Mouse (Mus musculus): Measurements from ENCODE around the gene Ptprg.

Ptprg gene

DNA sequence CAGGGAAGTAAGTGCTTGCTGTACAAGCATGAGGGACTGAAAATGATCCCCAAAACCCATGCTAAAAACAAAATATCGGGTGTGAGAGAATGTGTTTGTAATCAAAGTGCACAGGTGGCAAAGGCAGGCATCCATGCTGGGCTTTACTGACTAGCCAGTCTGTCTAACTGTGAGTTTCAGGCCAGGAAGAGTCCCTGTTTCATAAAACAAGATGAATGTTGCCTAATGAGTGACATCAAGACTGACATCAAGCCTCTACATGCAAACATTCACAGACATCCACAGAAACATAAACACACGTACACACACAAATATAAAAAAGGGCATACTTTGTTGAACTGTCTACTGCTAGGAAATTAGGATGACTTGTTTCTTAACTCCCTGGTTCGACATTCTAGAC, 552.3 kb downstream of the Ptprg start:
- DNase-seq, result no peak

DNA sequence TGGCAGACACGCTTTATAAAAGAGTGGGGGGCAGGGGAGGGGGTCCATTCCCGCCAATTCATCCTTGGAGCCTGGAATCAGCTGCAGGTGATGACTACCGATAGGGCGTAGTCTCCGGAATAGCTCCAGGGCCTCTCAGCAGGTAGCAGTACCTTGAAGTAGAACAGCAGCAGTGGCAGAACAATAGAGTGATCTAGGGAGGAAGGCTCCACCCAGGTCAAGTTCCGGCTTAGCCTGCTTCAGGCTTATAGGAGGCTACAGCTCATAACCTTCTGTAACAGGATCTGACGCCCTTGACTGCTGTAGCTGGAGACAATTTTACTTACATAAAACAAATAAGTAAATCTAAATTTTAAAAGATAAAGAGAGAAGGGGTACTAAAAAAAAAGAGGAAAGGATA, 554.1 kb downstream of the Ptprg start:
- DNase-seq, result no peak

DNA sequence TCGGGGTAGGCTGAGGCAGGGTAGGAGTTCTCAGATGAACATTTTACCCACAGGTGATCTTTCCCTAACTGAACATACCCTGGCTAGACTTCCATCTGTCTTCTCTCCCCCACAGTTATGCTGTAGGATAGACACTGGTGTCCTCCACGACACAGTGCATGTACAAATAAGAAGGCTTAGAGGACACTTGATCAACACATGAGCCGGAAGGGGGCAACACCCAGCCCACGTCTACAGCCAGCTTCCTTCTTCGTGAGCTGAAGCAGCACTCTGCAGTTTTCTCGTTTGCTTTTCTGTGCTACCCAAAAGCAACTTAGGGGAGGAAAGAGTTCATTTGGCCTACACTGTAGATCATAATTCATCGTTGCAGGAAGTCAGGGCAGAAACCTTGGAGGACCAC, 554.7 kb downstream of the Ptprg start:
- DNase-seq, result no peak

DNA sequence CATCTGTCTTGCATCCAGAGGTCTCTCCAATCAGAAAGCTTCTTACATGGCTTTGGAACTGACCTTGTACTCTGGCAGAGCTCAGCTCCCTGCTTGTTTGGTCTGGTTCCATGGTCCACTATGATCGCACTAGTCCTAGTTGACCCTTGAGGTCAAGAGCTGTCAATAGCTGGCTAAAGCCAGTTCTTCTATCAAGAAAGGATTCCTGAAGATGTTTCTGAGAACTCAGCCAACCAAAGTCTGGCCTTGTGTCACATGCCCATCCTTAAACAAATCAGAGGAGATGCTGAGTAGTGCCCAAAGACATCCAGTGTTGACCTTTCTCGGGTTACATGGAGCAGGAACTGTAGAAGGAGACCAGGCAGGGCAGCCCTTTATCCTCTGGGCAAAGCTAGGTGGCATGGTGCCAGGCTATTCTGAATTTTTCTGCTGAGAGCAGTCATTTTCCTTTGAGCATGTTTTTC, 559.2 kb downstream of the Ptprg start:
- DNase-seq, result peak; percentile 40 to 67

DNA sequence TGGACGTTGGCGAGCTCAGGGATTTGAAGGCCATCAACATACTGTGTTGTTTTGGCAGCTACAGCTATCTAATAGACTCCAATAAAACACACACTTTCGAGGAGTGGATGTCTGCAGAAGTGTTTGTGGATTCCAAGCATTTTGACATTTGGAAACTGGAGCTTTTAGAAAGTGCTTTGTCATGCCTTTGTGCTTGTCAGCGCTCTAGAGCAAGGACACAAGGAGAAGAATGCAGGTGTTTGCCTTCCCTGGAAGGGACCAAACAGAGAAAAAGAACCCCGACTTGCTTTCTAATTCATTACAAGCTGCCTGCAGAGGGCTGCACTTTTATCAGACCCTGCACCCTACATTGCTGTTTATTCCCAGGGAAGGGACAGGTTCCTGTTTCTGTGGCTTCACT, 560.0 kb downstream of the Ptprg start:
- no peak for DNase-seq

DNA sequence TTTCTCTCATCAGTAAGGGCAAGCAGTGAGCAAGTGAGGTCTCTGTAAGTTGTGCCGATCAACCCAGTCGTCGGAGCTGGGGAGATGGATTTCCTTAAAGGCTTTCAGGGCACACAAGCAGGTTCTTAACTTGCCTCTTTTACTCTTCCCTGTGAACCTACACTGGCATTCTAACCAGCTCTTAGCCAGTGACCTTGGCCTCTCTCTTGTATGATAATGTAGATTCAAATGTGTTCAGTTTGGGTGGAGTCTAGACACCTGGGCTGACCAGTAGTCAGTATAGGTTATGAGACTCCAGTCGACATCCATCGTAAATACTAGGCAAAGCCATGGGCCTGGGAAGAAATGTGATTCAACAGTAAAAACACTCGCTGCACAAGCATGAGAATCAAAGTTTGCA, 560.7 kb downstream of the Ptprg start:
- no peak for DNase-seq

DNA sequence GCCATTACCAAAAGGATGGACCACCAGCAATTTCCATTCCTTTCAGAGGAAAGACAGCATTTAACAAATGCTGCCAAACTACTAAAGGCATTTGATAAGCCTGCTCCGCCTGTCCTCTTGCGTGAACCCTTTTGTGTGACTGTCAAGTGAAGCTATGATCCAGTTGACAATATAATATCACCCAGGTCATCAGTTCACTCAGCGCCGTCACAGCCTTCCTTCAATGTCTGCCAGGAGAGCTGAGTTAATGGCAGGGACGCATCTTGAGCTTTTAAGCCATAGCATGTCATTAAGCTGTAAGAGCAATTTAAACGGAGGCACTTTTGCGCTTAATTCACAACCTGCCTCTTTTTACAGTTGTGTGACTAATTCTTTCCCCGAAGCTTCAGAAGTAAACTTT, 565.9 kb downstream of the Ptprg start:
- DNase-seq, result no peak

DNA sequence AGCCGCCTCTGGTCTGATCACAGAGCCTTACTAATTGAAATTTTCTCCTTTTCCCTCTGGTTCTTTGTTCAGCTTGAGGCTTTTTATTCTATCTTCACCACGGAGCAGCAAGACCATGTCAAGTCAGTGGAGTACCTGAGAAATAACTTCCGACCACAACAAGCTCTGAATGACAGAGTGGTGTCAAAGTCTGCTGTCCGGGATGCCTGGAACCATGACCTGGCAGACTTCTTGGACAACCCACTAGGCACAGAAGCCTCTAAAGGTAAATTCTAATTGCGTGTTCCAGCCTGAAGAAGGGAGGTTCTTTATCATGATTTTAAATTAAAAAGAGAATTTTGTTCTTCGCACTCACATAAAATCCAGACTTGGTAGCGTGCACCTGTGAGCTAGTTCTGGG, 568.6 kb downstream of the Ptprg start:
- no peak for DNase-seq

DNA sequence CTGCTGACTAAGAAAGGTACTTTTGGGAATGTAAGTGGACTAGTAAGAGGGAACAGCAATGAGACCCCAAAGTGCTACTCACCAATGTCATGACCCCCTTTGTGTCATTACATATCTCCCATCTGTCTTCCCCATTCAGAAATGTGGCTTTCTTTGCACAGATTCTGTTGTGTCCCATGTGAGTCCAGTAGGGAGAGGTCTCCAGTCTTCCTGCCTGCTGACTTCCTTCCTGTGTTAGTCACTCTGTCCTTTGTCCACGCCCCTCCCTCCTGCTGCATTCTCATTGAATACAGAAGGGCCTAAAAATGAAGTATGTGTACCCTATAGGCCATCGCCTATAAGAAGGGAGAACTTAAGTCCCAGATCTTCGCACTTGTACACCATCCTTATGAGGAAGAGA, 571.4 kb downstream of the Ptprg start:
- no peak for DNase-seq

DNA sequence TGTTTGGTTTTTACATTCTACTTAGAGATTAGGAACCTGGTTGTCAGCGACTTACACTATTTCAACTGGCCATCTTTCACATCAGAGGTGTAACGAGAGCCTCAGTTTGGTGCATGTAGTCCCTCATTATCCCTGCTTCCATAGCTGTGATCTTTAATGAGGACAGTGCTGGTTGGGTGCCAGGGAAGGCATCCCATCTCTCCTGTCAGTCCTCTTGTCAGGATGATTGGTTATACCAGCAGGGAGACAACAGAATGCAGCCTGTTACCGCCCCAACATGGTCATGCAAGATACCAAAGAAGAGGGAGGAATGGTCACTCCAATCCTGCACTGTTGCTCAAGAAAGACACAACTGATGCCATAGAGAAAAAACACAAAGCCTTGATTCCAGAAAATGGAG, 574.6 kb downstream of the Ptprg start:
- no peak for DNase-seq

DNA sequence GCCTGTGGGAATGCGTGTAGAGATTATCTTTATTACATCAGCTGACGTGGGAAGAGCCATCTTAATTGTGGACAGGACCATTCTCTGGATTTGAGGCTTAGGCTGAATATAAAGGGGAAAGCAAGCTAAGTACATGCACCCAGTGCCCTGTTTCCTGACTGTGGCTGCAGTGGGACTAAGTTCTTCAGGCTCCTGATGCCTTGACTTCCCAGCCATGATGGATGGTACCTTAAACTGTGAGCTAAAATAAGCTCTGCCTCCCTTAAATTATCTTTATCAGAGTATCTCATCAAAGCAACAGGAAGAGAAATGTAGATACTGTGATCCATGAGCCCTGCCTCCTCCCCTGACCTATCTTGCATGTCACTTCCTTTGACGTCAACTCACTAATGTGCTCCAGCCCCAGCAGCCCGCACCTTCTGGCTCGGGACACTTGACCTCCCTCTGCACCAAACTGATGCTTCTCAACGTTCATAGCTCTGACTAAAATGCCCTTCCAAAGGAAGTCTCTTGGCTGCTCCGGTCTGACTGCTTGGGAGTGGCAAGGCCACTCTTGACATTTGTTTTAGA, 578.8 kb downstream of the Ptprg start:
- no peak for DNase-seq

DNA sequence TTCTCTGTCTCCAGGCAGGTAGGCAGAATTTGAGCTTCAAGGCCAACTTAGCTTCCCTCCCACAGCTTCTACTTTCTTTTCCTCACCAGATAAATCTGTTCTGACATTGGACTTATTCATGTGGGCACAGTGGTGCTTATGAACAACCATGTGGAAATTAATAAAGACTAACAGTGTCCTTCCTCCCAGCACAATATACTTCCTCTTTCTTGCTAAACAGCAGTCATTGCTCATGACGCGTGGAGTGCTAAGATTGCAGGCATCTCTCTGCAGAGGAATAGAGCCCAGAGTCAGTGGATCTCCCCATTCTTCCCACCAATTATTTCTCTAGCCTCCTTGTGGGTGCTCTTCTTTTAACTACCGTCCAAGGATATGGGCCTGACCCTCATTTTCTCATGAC, 579.8 kb downstream of the Ptprg start:
- DNase-seq, result no peak

DNA sequence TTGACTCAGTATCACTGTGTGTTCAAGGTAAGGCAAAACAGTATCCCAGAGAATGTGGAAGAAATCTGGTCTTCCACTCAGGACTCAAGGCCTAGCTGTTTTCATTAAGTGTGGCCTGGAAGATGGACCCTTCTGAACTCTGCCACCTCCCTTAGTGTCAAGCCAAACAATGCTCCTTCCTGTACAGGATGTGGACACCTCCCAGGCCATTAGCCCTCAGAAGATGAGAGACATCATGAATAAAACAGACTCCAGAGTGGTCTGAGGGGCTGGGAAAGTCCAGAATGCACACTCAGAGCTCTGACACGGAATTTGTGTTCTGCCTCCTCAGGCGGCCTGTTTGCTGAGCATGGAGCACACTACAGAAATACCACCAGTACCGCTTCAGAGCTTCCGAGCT, 581.2 kb downstream of the Ptprg start:
- DNase-seq, result no peak

DNA sequence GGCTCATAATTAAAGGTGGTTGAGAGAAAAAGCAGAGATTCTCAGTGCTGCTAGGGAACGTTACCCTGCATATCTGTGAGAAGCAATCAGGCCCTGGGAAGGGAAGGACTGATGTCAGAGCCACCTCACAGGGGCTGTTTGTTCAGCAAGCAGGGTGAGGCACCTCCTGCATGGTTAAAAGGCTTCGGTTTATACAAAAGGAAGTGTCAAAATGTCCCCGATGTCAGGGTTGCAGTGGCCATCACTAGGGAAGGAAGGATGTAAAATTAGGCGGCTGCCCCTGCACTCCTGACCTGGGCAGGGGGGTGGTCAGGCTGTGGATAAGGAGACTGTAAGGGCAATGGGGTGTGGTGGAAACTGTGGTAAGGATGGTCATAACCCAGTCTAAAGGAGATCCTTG, 583.2 kb downstream of the Ptprg start:
- no peak for DNase-seq

DNA sequence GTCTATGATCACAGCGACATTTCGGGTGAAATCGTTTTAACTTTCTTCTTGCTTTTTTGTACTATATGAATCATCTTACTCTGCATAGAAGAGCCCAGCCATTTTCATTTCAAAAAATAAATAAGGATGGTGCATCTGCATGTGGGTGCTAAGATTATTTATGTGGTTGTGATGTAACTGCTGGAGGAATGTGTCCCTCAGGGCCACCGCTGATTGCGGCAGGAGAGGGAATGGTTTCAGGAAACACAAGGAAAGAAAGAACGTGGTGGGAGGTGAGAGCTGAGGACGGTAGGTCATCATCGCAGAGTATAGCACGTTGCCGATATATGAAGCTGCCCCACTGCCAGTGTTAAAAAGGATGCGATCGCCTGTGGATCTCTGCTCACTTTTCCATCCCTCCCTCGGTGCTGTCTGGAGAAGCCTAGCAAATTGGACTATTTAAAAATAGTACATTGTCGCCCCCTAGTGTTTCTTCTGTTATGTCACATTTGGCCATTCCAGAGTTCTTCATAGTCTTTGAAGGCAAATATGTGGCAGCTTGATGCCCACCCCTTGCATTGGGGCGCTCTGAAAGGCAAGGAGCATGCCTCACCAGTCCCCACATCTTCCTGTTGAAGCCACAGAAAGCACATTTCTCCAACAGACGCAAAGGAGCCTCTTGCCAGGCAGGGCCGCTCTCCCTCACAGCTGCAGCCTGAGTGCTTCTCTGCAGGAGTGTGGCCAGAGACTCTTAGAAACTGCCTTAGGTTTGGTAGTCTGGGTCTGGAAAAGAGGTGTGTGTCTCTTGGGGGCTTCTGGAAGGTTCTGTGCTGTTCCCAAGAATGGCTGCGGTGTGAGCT, 586.5 kb downstream of the Ptprg start:
- DNase-seq, result peak; percentile 43 to 62

DNA sequence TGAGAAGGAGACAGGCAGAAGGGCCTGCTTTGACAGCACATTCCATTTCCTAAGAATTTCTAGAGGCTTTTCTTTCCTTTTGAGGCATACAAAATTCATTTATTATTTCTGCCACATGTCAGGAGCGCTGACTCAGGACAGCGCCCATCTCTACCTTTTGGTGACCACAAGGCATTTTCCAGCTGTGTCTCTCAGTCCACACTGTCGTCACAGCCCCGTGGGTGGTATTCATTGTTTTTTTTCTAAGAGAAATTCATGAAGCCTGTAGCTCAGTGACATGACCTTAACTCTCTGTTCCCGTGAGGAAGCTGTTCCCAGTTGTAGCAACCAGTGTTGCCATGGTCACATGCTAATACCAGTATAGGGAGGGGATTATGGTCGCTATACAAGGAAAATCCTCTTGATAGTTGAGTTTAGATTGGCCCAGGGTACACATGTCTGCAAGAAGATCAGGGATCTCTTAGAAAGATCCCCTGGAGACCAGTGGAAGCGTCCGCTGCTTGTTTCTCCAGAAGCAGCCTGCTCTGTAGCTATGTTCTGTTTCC, 590.7 kb downstream of the Ptprg start:
- DNase-seq, result no peak

DNA sequence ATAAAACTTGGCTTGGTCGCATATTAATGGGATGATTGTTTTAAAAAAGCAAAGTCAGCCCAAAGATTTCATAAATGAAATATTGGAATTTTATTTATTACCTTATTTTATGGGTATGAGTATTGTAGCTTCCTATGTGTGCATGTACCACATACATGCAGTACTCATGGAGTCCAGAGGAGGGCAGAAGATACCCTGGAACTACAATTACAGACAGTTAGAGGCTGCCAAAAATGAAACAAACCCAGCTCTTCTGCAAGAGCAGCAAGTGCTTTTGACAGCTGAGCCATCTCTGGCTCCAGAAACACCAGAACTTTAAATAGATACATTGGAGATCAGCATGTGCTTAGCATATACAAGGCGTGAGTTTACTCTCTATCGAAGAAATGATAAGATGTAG, 592.6 kb downstream of the Ptprg start:
- DNase-seq, result no peak

DNA sequence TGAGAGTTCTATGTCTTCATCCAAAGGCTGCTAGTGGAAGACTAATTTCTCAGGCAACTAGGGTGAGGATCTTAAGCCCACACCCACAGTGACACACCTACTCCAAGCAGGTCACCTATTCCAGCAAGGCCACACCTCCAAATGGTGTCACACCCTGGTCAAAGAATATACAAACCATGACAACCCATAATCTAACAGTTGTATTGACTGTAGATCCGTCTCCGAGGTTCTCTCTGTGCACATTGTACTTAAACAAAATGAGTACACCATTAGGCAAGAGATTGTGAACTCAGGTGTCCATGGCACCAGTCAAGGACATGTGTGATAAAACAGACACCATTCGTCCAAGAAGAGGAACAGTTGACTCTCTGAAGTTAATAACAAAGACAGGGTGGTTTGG, 596.2 kb downstream of the Ptprg start:
- no peak for DNase-seq

DNA sequence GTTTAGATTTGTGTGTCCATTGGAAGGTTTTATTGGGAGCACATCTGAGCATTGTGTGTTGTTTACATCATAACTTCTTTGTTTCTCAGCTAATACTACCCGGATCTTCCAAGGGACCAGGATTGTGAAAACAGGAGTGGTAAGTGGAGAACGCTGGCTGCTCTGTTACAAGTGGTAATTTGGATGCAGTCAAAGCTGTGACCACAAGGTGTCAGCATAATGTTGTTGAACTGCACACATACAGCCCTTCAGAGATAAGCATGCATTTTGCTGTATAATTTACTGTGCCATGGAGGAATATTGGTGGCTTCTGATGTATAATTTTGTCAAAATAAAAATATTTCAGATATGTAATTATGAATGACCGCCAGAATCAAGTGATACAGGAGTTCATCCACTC, 598.6 kb downstream of the Ptprg start:
- DNase-seq, result peak; percentile 61 to 81

DNA sequence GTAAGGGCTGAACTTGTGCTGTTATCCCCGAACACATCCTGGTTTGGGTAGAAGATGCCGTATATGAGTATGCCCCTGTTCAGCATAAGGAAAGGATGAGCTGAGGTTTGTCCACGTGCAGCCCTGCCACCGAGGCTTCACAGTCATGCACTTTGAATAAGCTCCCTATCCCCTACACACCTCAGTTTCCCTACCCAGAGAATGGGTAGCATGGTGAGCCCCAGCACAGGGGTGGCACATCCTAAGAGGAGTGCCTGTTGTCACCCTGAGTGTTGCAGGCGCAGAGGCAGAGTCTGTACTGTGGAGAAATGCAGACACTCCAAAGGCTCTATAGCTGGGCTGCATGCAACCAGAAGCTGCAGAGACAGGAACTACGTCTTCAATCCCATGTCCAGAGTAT, 599.4 kb downstream of the Ptprg start:
- DNase-seq, result no peak

DNA sequence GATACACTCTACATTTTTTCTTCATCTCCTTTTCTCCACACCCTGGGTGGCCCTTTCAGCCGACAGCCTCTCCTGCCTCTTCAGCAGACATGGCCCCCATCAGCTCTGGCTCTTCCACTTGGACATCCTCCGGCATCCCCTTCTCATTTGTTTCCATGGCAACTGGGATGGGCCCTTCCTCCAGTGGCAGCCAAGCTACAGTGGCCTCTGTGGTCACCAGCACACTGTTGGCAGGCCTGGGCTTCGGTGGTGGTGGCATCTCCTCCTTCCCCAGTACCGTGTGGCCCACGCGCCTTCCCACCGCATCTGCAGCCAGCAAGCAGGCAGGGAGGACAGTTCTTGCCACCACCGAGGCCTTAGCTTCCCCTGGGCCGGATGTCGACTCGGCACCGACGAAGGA, 600.3 kb downstream of the Ptprg start:
- DNase-seq, result no peak

DNA sequence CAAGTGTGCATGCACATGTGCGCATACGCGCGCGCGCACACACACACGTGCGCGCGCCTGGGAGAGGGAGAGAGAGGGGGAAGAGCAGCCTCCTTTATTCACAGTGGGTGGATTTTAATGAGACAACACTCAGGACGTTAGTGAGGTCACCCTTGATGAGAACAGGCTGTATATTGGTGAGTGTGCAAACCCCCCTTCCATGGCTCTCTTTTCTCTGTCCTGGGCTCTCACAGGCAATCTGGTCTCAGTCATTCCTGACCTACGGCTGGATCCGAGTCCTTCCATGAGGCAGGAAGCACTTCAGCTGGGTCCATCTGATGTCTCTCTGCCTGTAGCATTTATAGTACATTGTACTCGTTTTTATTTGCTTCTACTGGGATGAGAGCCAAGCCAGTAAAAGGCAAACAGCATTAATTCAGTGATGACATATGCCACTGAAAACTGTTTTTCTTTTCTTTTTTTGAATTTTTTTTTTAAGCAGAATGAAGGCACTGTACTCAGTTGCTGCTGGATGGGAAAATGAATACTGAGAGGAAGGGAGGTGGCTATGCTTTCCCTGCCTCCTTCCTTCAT, 608.5 kb downstream of the Ptprg start:
- DNase-seq, result no peak

DNA sequence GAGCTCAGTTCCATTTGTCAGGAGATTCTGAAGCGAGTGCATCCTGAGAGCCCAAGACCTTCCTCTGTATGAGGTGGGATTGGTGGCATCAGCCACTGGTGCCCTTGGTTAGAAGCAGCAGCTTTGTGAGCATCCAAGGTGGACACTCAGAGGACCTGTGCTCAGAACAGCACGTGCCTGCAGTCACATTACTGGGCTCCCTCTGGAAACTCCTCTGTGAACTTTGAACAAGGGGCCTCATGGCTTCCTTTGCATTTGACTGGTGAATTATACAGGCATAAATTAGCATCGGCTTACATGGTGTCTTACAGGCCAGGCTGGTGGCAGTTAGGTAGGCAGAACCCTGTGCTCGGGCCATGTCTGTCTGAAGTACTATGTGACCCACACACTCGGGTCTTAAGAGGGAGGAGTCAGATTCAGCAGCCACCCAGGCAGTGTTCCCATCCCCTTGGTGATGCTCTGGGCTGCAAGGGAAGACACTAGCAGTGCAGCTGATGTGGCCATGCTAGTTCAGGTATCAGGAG, 609.1 kb downstream of the Ptprg start:
- DNase-seq, result no peak

DNA sequence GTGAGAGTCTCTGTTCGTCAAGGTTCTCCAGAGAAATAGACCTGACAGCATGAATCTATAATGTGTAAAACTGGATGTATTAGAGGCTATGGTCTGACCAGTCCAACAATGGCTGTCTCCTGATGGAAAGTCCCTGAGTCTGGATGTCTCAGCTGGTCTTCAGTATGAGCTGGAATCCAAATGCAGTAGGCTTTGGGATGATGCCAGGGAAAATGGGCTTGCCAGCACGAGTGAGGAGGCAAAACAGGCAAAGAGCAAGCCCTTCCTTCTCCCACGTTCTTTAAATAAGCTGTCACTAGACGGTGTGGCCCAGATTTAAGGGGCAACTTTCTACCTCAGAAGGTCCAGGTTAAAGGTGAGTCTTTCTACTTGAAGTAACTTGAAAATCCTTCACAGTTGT, 609.9 kb downstream of the Ptprg start:
- DNase-seq, result peak; percentile 32 to 62
